Mouse (Mus musculus) forebrain, embryonic 12.5 days (tissue): Measurements from ENCODE around the gene Tcerg1l. TPM values are rescaled to one million over a fixed set of nuclear protein-coding genes. Genes with fewer than 3 reads are reported as not detected.
A peak's percentile ranks its signal among the peaks of the same experiment; 100 is the strongest.

Experiments
- ATAC-seq: fragments of 200-750 bp; cut with Nextera tagmentation; 2 replicates; pipeline ENCODE4 v1.8.0; 2017; ENCODE audit warnings: moderate TSS enrichment; ENCODE audit not compliant: low FRiP score
- H3K27ac ChIP-seq: fragments of 300-500 bp; sonication (generic); 2 replicates; pipeline ENCODE4 v1.5.1; 2016; ENCODE audit warnings: mild to moderate bottlenecking
- H3K27me3 ChIP-seq: fragments of 300-500 bp; sonication (generic); 2 replicates; pipeline ENCODE4 v1.6.1; 2016; ENCODE audit warnings: mild to moderate bottlenecking
- H3K36me3 ChIP-seq: fragments of 300-500 bp; sonication (generic); replicated peaks from 2 replicates; pipeline ENCODE4 v1.6.1; 2016; ENCODE audit warnings: mild to moderate bottlenecking
- H3K4me1 ChIP-seq: fragments of 300-500 bp; sonication (generic); 2 replicates; pipeline ENCODE4 v1.6.1; 2016
- H3K4me2 ChIP-seq: fragments of 300-500 bp; sonication (generic); 2 replicates; pipeline ENCODE4 v1.6.1; 2016; ENCODE audit warnings: mild to moderate bottlenecking, moderate library complexity
- H3K4me3 ChIP-seq: fragments of 300-500 bp; sonication (generic); replicated peaks from 2 replicates; pipeline ENCODE4 v1.5.1; 2016; ENCODE audit warnings: mild to moderate bottlenecking
- H3K9ac ChIP-seq: fragments of 300-500 bp; sonication (generic); 2 replicates; pipeline ENCODE4 v1.6.1; 2016; ENCODE audit warnings: mild to moderate bottlenecking
- H3K9me3 ChIP-seq: fragments of 300-500 bp; sonication (generic); 2 replicates; pipeline ENCODE4 v1.6.1; 2016
- WGBS: fragments of 180-500 bp; shearing (Covaris S2); methylation state at CpG from one replicate; pipeline ENCODE4 v1.1.7; 2016; 5-methylcytosine and 5-hydroxymethylcytosine counted together
- polyA plus RNA-seq: library from polyadenylated mRNA; unstranded; fragments of >200 nt; fragmentation: Nextera tagmentation; extraction: Ambion mirVana; gene quantifications from 2 replicates; pipeline ENCODE4 v1.2.1, GENCODE M21; 2016

The Tcerg1l gene
- polyA plus RNA-seq, 1 experiment from 2014 or later: 3.8 TPM

DNA sequence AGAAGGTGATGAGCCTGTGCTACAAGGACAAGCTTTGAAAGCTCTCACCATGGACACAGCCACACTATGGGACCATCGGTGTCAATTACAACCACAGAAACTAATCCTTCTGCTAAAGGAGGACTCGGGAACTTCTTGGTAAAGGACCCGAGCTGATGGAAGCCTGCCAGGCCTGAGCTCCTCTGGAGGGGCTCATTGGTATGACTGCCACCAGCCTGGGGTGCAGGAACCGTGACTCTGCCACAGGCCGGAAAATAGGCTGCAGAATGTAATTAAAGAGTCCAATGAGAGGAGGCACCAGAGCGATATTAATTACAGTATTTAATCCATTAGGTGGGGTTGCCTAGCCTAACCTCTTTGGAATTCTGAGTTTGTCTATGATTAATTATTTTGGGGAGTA is 52.1 kb downstream of the Tcerg1l start:
- Histone ChIP-seq H3K4me1 (no peaks in the 10 kb centered on the region), H3K27ac (no peak overlapping the region), H3K9ac (no peak overlapping the region), H3K36me3 (no peaks in the 10 kb centered on the region), H3K4me3 (no peak overlapping the region), H3K9me3 (no peaks in the 10 kb centered on the region), H3K27me3 (no peaks in the 10 kb centered on the region), H3K4me2 (no peak overlapping the region)
- WGBS: 57% methylated on average over 6 of the region's 6 CpGs
- no peak for ATAC-seq

GRCm38 (mm10) chr7:138338451-138338850 is 59.1 kb downstream of the Tcerg1l start:
- Histone ChIP-seq H3K4me3 (no peak overlapping the region), H3K4me1 (no peaks in the 10 kb centered on the region), H3K9ac (no peak overlapping the region), H3K9me3 (no peaks in the 10 kb centered on the region), H3K27me3 (no peaks in the 10 kb centered on the region), H3K4me2 (no peak overlapping the region), H3K36me3 (no peaks in the 10 kb centered on the region), H3K27ac (no peak overlapping the region)
- ATAC-seq: no peak
- 84% methylated on average over 4 of the region's 4 CpGs for WGBS

DNA sequence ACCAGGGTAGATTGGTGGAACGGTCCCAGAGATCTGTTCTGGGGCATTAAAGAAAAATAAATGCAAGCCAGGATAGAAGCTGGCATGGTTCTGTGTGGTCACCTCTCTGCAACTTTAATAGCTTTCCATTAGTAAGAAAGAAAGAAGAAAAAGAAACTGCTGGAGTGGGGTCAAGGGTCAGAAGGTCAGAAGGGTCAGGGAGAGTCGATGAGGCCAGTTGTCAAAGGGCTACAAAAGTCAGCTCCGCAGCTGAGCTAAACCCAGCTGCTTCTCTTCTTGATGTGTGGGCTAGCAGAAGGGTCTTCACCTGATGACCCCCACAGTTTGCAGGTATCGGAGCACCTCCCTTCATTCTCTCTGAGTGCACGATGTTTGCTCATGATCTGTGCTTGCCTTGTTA is 59.6 kb downstream of the Tcerg1l start:
- no peaks in the 10 kb centered on the region for H3K9me3 ChIP-seq

DNA sequence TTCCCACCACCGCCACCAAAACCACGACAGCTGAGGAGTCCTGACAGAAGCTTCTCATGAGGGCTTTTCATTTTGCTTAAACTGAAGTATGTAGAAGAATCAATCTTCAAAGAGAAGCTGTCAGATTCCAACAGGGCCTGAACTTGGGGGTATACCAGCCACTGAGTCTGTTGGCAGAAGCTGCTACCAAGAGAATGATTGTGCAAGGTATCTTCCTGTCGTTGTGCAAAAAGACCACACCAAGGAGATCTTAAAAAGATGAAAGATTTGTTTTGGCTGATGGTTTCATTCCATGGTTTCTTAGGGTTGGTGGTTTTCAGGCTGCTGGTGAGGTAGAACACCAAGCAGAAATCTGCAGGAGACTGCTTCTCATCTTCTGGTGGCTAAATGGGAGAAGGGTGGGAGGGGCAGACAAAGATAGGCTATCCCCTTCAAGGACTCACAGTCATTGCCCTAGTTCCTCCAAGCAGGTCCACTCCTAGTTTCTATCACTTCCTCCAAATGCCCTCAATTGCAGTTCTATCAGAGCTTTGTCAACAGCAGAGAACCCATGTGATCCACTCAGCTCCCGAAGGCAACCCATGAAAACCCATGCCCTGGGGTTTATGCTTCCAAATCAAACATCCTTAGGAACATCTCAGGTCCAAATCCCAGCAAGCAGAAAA is 64.9 kb downstream of the Tcerg1l start:
- Histone ChIP-seq H3K9ac (no peak overlapping the region), H3K4me2 (no peak overlapping the region), H3K36me3 (no peaks in the 10 kb centered on the region), H3K27me3 (no peaks in the 10 kb centered on the region), H3K4me1 (no peaks in the 10 kb centered on the region; the same call in 1 of the 2 replicates), H3K9me3 (no peaks in the 10 kb centered on the region), H3K4me3 (no peak overlapping the region), H3K27ac (no peak overlapping the region)
- 95% methylated on average over 4 of the region's 4 CpGs for WGBS
- no peak for ATAC-seq

More for the DNA sequence above, 59.6 kb downstream of the Tcerg1l start:
- no peaks in the 10 kb centered on the region for H3K4me1 ChIP-seq
- no peaks in the 10 kb centered on the region for H3K36me3 ChIP-seq
- no peaks in the 10 kb centered on the region for H3K27me3 ChIP-seq
- no peak overlapping the region for H3K4me3 ChIP-seq
- H3K27ac ChIP-seq: no peak overlapping the region
- no peak overlapping the region for H3K4me2 ChIP-seq
- no peak for ATAC-seq
- WGBS: 48% methylated on average over 5 of the region's 5 CpGs
- H3K9ac ChIP-seq: no peak overlapping the region

DNA sequence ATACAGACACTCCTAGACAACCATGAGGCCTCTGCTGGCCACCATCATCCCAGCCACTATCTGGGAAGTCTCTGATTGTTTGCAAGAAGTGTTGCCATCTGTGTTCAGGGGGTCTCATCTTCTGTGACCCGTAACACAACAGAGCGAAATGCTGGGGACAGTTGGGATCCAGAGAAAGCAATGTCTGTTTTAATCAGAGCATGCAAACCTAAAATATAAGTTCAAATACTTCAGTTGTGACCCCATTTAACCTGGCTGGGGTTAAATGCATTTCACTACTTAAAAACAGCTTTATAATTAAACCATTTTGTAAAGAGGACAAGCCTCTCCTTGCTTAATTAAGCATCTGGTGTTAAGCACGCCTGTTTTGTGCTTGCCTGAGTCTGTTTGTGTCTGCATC is 66.3 kb downstream of the Tcerg1l start:
- Histone ChIP-seq H3K4me2 (no peak overlapping the region), H3K4me1 (peaks cover 12% of the 10 kb centered on the region), H3K9me3 (no peaks in the 10 kb centered on the region), H3K27ac (no peak overlapping the region), H3K27me3 (no peaks in the 10 kb centered on the region), H3K4me3 (no peak overlapping the region), H3K36me3 (no peaks in the 10 kb centered on the region), H3K9ac (no peak overlapping the region)
- no peak for ATAC-seq
- WGBS: 69% methylated on average over 3 of the region's 3 CpGs

- 68% methylated on average over 6 of the region's 6 CpGs for WGBS
- no peak overlapping the region for H3K9ac ChIP-seq
- peak; percentile 49; the same call in 1 of the 2 replicates for ATAC-seq
- peaks cover 16% of the 10 kb centered on the region for H3K4me1 ChIP-seq
- H3K36me3 ChIP-seq: no peaks in the 10 kb centered on the region
- H3K4me3 ChIP-seq: no peak overlapping the region
- H3K27me3 ChIP-seq: no peaks in the 10 kb centered on the region
- H3K27ac ChIP-seq: 0 out of 2 replicates have a peak overlapping the region, but pooled peaks have one; percentile 8
- no peak overlapping the region for H3K4me2 ChIP-seq
- no peaks in the 10 kb centered on the region for H3K9me3 ChIP-seq
Observed at GRCm38 (mm10) chr7:138328637-138329036, 68.9 kb downstream of the Tcerg1l start.

DNA sequence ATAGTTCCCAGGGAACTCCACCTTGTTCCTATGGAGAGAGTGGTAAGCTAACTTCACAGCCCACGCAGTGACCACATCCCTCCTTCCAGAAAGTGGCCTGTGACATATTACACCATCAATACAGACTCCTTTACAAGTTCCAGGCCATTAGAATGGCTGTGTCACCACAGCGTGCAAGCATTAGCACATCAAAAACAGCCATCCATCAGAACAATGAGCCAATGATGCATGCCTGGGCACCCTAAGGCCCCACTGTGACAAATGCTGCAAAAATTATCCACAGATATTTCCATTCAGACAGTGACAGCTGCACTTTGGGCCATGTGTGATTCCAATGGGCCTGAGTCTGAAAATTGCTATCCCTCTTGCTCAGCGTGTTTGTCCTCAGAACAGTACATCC is 70.8 kb downstream of the Tcerg1l start:
- ATAC-seq: no peak
- Histone ChIP-seq H3K9ac (no peak overlapping the region), H3K36me3 (no peaks in the 10 kb centered on the region), H3K4me2 (no peak overlapping the region), H3K27ac (no peak overlapping the region), H3K4me3 (no peak overlapping the region), H3K27me3 (no peaks in the 10 kb centered on the region), H3K4me1 (peaks cover 16% of the 10 kb centered on the region), H3K9me3 (no peaks in the 10 kb centered on the region)
- WGBS: 49% methylated on average over 3 of the region's 3 CpGs

DNA sequence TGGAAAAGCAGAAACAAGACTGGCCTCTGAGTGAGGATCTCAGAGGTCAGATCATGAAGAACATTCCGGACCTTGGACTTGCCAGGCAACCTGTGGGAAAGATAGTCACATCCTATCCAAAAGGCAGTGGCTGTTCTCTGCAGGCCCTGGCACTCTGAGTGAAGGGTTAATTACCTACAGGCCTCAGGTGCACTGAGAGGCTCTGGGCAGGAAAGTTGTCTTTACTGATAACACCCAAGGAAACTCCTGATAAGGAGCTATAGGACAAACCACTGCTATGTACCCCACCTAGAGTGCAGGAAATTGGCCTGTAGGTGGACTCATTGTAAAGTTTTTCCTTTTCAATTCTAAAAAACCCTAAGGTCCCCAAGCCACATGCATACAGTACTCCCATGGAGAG is 83.8 kb downstream of the Tcerg1l start:
- no peak for ATAC-seq
- WGBS: 92% methylated on average over 1 of the region's 1 CpGs
- no peak overlapping the region for H3K4me3 ChIP-seq

GRCm38 (mm10) chr7:138306126-138306525 is 91.4 kb downstream of the Tcerg1l start:
- WGBS: 92% methylated on average over 3 of the region's 3 CpGs
- ATAC-seq: no peak
- H3K9ac ChIP-seq: no peak overlapping the region
- H3K36me3 ChIP-seq: no peaks in the 10 kb centered on the region
- H3K4me2 ChIP-seq: no peak overlapping the region
- no peak overlapping the region for H3K27ac ChIP-seq
- H3K9me3 ChIP-seq: no peaks in the 10 kb centered on the region
- no peak overlapping the region for H3K4me3 ChIP-seq
- no peaks in the 10 kb centered on the region for H3K27me3 ChIP-seq
- no peaks in the 10 kb centered on the region for H3K4me1 ChIP-seq

More for the DNA sequence above, 83.8 kb downstream of the Tcerg1l start:
- Histone ChIP-seq H3K4me2 (no peak overlapping the region), H3K36me3 (no peaks in the 10 kb centered on the region), H3K4me1 (no peaks in the 10 kb centered on the region), H3K27ac (no peak overlapping the region), H3K9ac (no peak overlapping the region), H3K9me3 (no peaks in the 10 kb centered on the region), H3K27me3 (no peaks in the 10 kb centered on the region)

DNA sequence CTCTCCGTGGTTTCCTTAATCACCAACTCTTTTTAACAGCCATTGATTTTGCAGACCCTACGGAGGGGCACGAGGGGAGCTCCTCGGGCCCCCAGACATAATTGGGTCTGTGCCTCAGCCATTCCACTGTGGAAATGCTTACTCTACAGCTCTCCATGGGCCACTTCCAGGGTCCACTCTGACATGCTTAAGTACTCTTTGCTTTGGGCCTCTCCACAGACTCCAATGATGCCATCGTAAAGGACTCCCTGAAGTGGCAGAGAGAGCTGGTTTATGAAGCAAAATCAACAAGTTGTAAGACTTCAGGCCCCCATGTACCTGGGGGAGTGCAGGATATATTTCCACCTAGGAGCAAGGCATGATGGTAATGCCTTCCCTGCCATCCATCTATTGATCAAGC is 112.7 kb downstream of the Tcerg1l start:
- Histone ChIP-seq H3K4me1 (no peaks in the 10 kb centered on the region), H3K9me3 (no peaks in the 10 kb centered on the region), H3K36me3 (no peaks in the 10 kb centered on the region), H3K9ac (no peak overlapping the region), H3K4me3 (no peak overlapping the region), H3K27ac (no peak overlapping the region), H3K4me2 (no peak overlapping the region), H3K27me3 (no peaks in the 10 kb centered on the region)
- ATAC-seq: no peak
- 87% methylated on average over 5 of the region's 5 CpGs for WGBS

- no peaks in the 10 kb centered on the region for H3K27me3 ChIP-seq
- no peak overlapping the region for H3K4me2 ChIP-seq
- H3K4me3 ChIP-seq: no peak overlapping the region
- no peak overlapping the region for H3K27ac ChIP-seq
- H3K9me3 ChIP-seq: no peaks in the 10 kb centered on the region
- H3K4me1 ChIP-seq: no peaks in the 10 kb centered on the region
- ATAC-seq: no peak
- WGBS: 73% methylated on average over 1 of the region's 1 CpGs
- no peaks in the 10 kb centered on the region for H3K36me3 ChIP-seq
- no peak overlapping the region for H3K9ac ChIP-seq
Observed at GRCm38 (mm10) chr7:138275263-138275662, 122.3 kb downstream of the Tcerg1l start.

DNA sequence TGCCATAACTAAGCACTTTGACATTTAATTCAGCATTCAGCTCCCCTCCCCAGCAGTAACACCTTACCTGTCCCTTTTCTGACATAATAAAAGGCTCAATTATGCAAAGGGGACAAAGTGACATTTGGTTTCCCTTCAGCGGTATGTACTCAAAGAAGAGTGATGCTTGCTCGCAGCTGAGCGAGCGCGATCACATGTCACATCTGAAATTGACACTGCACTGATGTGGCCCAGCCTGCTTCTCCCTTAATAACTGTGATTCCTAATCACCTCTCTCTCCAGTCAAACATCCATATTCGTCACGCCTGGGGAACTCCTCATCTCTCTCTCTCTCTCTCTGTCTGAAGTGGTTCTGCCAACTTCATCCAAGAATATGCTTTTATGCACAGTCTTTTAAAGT is 126.2 kb downstream of the Tcerg1l start:
- no peak overlapping the region for H3K4me2 ChIP-seq
- peaks cover 4% of the 10 kb centered on the region; the same call in 1 of the 2 replicates for H3K4me1 ChIP-seq
- H3K4me3 ChIP-seq: no peak overlapping the region
- H3K36me3 ChIP-seq: no peaks in the 10 kb centered on the region
- no peaks in the 10 kb centered on the region for H3K27me3 ChIP-seq
- no peak overlapping the region for H3K9ac ChIP-seq
- no peaks in the 10 kb centered on the region for H3K9me3 ChIP-seq
- 78% methylated on average over 7 of the region's 7 CpGs for WGBS
- no peak for ATAC-seq
- H3K27ac ChIP-seq: no peak overlapping the region

- no peak overlapping the region for H3K27ac ChIP-seq
- 78% methylated on average over 8 of the region's 8 CpGs for WGBS
- H3K4me3 ChIP-seq: no peak overlapping the region
- ATAC-seq: no peak
- H3K9ac ChIP-seq: no peak overlapping the region
- H3K27me3 ChIP-seq: no peaks in the 10 kb centered on the region
- no peaks in the 10 kb centered on the region for H3K9me3 ChIP-seq
- no peaks in the 10 kb centered on the region for H3K36me3 ChIP-seq
- peaks cover 4% of the 10 kb centered on the region; the same call in 1 of the 2 replicates for H3K4me1 ChIP-seq
- no peak overlapping the region for H3K4me2 ChIP-seq
Observed at GRCm38 (mm10) chr7:138269386-138269785, 128.1 kb downstream of the Tcerg1l start.
